Mouse (Mus musculus): Measurements from ENCODE around the gene Ptbp1.

GRCm38 (mm10) chr10:79824413-79824812 lies 29.8 kb upstream of the Ptbp1 start:
- TF ChIP-seq CTCF (conservative IDR thresholded peaks at IDR 0.05; ENCODE audit: low read length) (no peak), NANOG (IDR thresholded peaks at IDR 0.05; ENCODE audit: borderline replicate concordance, low read length) (no peak), POU5F1 (IDR thresholded peaks at IDR 0.05; ENCODE audit: borderline replicate concordance, low read length) (no peak)
